Mouse (Mus musculus) brain, adult 2 months (tissue): ENCODE measurements around the gene Prss29.

Source experiments
- DNase-seq: peaks from one replicate; pipeline ENCODE4 v3.0.0; 2011; ENCODE audit warnings: low read depth, low spot score

The Prss29 gene

GRCm38 (mm10) chr17:25318354-25318753 lies at the start of gene Prss29:
Prss29 (plus strand) TSS chr17:25318654.
- no peak for DNase-seq

GRCm38 (mm10) chr17:25270795-25271335 lies 47.6 kb upstream of the Prss29 start:
- DNase-seq = no peak

- no peak for DNase-seq
These were observed 46.1 kb upstream of the Prss29 start for GRCm38 (mm10) chr17:25272326-25272725.

GRCm38 (mm10) chr17:25272951-25273705 lies 45.3 kb upstream of the Prss29 start:
- DNase-seq = peak; percentile 97

GRCm38 (mm10) chr17:25273706-25274501 lies 44.5 kb upstream of the Prss29 start:
- peak; percentile 99 for DNase-seq

GRCm38 (mm10) chr17:25274571-25275346 lies 43.7 kb upstream of the Prss29 start, which contains the start of gene Ube2i:
Ube2i (minus strand) TSS chr17:25274622.
- no peak for DNase-seq

GRCm38 (mm10) chr17:25275833-25276232 lies 42.6 kb upstream of the Prss29 start:
- no peak for DNase-seq

GRCm38 (mm10) chr17:25282133-25282532 lies 36.3 kb upstream of the Prss29 start:
- DNase-seq = peak; percentile 32

- DNase-seq = peak; percentile 90
These were observed 33.4 kb upstream of the Prss29 start for GRCm38 (mm10) chr17:25285033-25285432.

- peak; percentile 69 for DNase-seq
These were observed 29.6 kb upstream of the Prss29 start for GRCm38 (mm10) chr17:25288842-25289241.

GRCm38 (mm10) chr17:25290411-25290810 lies 28.0 kb upstream of the Prss29 start:
- DNase-seq = no peak

GRCm38 (mm10) chr17:25293495-25293894 lies 25.0 kb upstream of the Prss29 start:
- DNase-seq = no peak

- DNase-seq = no peak
These were observed 24.3 kb upstream of the Prss29 start for GRCm38 (mm10) chr17:25294111-25294510.

GRCm38 (mm10) chr17:25298094-25298493 lies 20.4 kb upstream of the Prss29 start, which contains the start of gene Prss34:
Prss34 (plus strand) TSS chr17:25298394.
- no peak for DNase-seq

- no peak for DNase-seq
These were observed 10.1 kb upstream of the Prss29 start, which contains the start of gene Prss28 for GRCm38 (mm10) chr17:25308346-25308745. Prss28 (plus strand) TSS chr17:25308646.

GRCm38 (mm10) chr17:25320819-25321218 lies 2.4 kb downstream of the Prss29 start:
- no peak for DNase-seq

GRCm38 (mm10) chr17:25322930-25323329 lies 4.5 kb downstream of the Prss29 start:
- no peak for DNase-seq

GRCm38 (mm10) chr17:25332321-25332720 lies 13.9 kb downstream of the Prss29 start:
- no peak for DNase-seq

- peak; percentile 69 for DNase-seq
These were observed 15.5 kb downstream of the Prss29 start for GRCm38 (mm10) chr17:25333943-25334342.

- no peak for DNase-seq
These were observed 19.8 kb downstream of the Prss29 start for GRCm38 (mm10) chr17:25338218-25338617.

- DNase-seq = no peak
These were observed 21.5 kb downstream of the Prss29 start for GRCm38 (mm10) chr17:25340003-25340402.
